In genomic region chr6:135874626-135875025, GRCm38 (mm10) we compare ENCODE assay signal across 30 mouse cellular contexts.
DNase-seq lines count a peak whose midpoint lies in the region; ATAC-seq and TF ChIP-seq lines count a peak whose summit lies in the region.
"Had no signal": no experiment of that assay in that cellular context is flagged by ENCODE, and none has a peak within 500 bp of the region (broad histone marks: within the 10 kb centered on the region; RNA-seq: fewer than 3 reads in every experiment).

No protein-coding gene starts in this region.

- in situ Hi-C loops in ES-E14 (cut with MboI; ENCODE audit: low sequenced_read_pairs in 2 of 2, unreplicated experiment in 2 of 2): no loop called here

- H3K27ac ChIP-seq in kidney, postnatal 0 days: no peak overlapping the region
- H3K27ac ChIP-seq in lung, postnatal 0 days (ENCODE audit: low read length): no peak overlapping the region
- no peak overlapping the region for H3K27ac ChIP-seq in ES-E14 (ENCODE audit: insufficient read depth, low read depth, low read length, poor library complexity, severe bottlenecking)
- H3K27ac ChIP-seq in neural tube, embryonic 15.5 days (replicated peaks): no peak overlapping the region
- H3K27ac ChIP-seq: embryonic facial prominence, embryonic 10.5 days; embryonic facial prominence, embryonic 15.5 days; forebrain, embryonic 13.5 days; heart, embryonic 10.5 days; hindbrain, embryonic 12.5 days; limb, embryonic 12.5 days; midbrain, embryonic 12.5 days had no signal

- TF ChIP-seq EP300 in lung, postnatal 0 days (IDR thresholded peaks at IDR 0.05): no peak

- H3K9ac ChIP-seq in kidney, postnatal 0 days (ENCODE audit: low read depth, low read length): no peak overlapping the region
- H3K9ac ChIP-seq in lung, postnatal 0 days (replicated peaks; ENCODE audit: low read depth): no peak overlapping the region
- H3K9ac ChIP-seq in ES-E14 (ENCODE audit: insufficient read depth, low read depth, low read length, poor library complexity, severe bottlenecking): no peak overlapping the region
- no peak overlapping the region for H3K9ac ChIP-seq in neural tube, embryonic 15.5 days (replicated peaks)
- H3K9ac ChIP-seq: embryonic facial prominence, embryonic 15.5 days; forebrain, embryonic 13.5 days; hindbrain, embryonic 12.5 days; limb, embryonic 12.5 days; midbrain, embryonic 12.5 days had no signal

- no peak for DNase-seq in kidney, postnatal 0 days (ENCODE audit: low spot score)
- no peak for DNase-seq in kidney, adult 18-20 months
- DNase-seq in lung, postnatal 0 days (ENCODE audit: low spot score): no peak
- no peak for DNase-seq in lung, adult 18-20 months
- peak; percentile 39 for DNase-seq in ES-E14 (ENCODE audit: low read depth, low spot score)
- peak; percentile 2 for DNase-seq in c-Kit-positive CD71-negative TER-119-negative erythroid progenitor cells, embryonic 14.5 days (ENCODE audit: low read depth)
- DNase-seq: adrenal gland, postnatal 25 days; cerebellum, adult 8-10 months; cerebellum, postnatal 25 days; gastrocnemius, postnatal 25 days; heart, adult 11 months; heart, postnatal 36 days; kidney, adult 2 months; kidney, postnatal 4 days; lung, postnatal 14 days; right cerebral cortex, adult 18-20 months; spleen, adult 18-20 months; thymus, adult 18-20 months; thymus, postnatal 25 days had no signal

- no peak overlapping the region for H3K4me2 ChIP-seq in kidney, postnatal 0 days (ENCODE audit: low read length)
- no peak overlapping the region for H3K4me2 ChIP-seq in lung, postnatal 0 days (replicated peaks; ENCODE audit: low read depth, low read length)
- no peak overlapping the region for H3K4me2 ChIP-seq in neural tube, embryonic 15.5 days
- H3K4me2 ChIP-seq: embryonic facial prominence, embryonic 15.5 days; forebrain, embryonic 13.5 days; hindbrain, embryonic 12.5 days; limb, embryonic 12.5 days; midbrain, embryonic 12.5 days had no signal

- no peaks in the 10 kb centered on the region for H3K4me1 ChIP-seq in kidney, postnatal 0 days (replicated peaks; ENCODE audit: insufficient read depth, low read length)
- no peaks in the 10 kb centered on the region for H3K4me1 ChIP-seq in lung, postnatal 0 days (ENCODE audit: insufficient read depth, low read depth, low read length)
- H3K4me1 ChIP-seq in ES-E14 (ENCODE audit: control insufficient read depth in 2 of 2, insufficient read depth in 2 of 2, low read length in 2 of 2, poor library complexity in 1 of 2): no peaks in the 10 kb centered on the region
- peaks cover 14% of the 10 kb centered on the region; the same call in 1 of the 2 replicates for H3K4me1 ChIP-seq in neural tube, embryonic 15.5 days
- H3K4me1 ChIP-seq: embryonic facial prominence, embryonic 10.5 days; embryonic facial prominence, embryonic 15.5 days; forebrain, embryonic 13.5 days; heart, embryonic 10.5 days; hindbrain, embryonic 12.5 days; limb, embryonic 12.5 days; midbrain, embryonic 12.5 days had no signal

- H3K27me3 ChIP-seq in kidney, postnatal 0 days (ENCODE audit: insufficient read depth, low read length): no peaks in the 10 kb centered on the region
- no peaks in the 10 kb centered on the region for H3K27me3 ChIP-seq in lung, postnatal 0 days (replicated peaks; ENCODE audit: insufficient read depth, low read length)
- no peaks in the 10 kb centered on the region for H3K27me3 ChIP-seq in neural tube, embryonic 15.5 days (replicated peaks)
- H3K27me3 ChIP-seq: embryonic facial prominence, embryonic 15.5 days; forebrain, embryonic 13.5 days; hindbrain, embryonic 12.5 days; limb, embryonic 12.5 days; midbrain, embryonic 12.5 days; Patski had no signal

- H3K36me3 ChIP-seq in kidney, postnatal 0 days (ENCODE audit: insufficient read depth, low read length): no peaks in the 10 kb centered on the region
- no peaks in the 10 kb centered on the region for H3K36me3 ChIP-seq in lung, postnatal 0 days (ENCODE audit: insufficient read depth, low read length)
- no peaks in the 10 kb centered on the region for H3K36me3 ChIP-seq in ES-E14 (ENCODE audit: control insufficient read depth, insufficient read depth, low read length, poor library complexity, severe bottlenecking)
- H3K36me3 ChIP-seq in neural tube, embryonic 15.5 days: no peaks in the 10 kb centered on the region
- H3K36me3 ChIP-seq: embryonic facial prominence, embryonic 10.5 days; embryonic facial prominence, embryonic 15.5 days; G1E; heart, embryonic 10.5 days; hindbrain, embryonic 12.5 days; limb, embryonic 12.5 days; midbrain, embryonic 12.5 days had no signal

- peak; percentile 17; the same call in 1 of the 2 replicates for TF ChIP-seq CTCF in kidney, postnatal 0 days (IDR thresholded peaks at IDR 0.05; ENCODE audit: low read depth)
- 0 out of 2 replicates have a peak, but pooled peaks have one; percentile 1 for TF ChIP-seq CTCF in lung, postnatal 0 days (IDR thresholded peaks at IDR 0.05)

- no peaks in the 10 kb centered on the region for H3K9me3 ChIP-seq in kidney, postnatal 0 days (replicated peaks; ENCODE audit: low read length)
- no peaks in the 10 kb centered on the region for H3K9me3 ChIP-seq in lung, postnatal 0 days (ENCODE audit: low read length)
- no peaks in the 10 kb centered on the region for H3K9me3 ChIP-seq in ES-E14 (ENCODE audit: control insufficient read depth, insufficient read depth, low read depth, low read length)
- H3K9me3 ChIP-seq in neural tube, embryonic 15.5 days (replicated peaks): no peaks in the 10 kb centered on the region
- H3K9me3 ChIP-seq: embryonic facial prominence, embryonic 10.5 days; embryonic facial prominence, embryonic 15.5 days; forebrain, embryonic 13.5 days; heart, embryonic 10.5 days; hindbrain, embryonic 12.5 days; limb, embryonic 12.5 days; midbrain, embryonic 12.5 days had no signal

- ATAC-seq in kidney, postnatal 0 days (replicated peaks; ENCODE audit: low FRiP score, low read depth): no peak
- no peak for ATAC-seq in lung, postnatal 0 days
- ATAC-seq in neural tube, embryonic 15.5 days (ENCODE audit: low FRiP score): no peak
- ATAC-seq: CD4-positive, CD25-positive, alpha-beta regulatory T cell, adult 4 months; forebrain, embryonic 13.5 days; Patski had no signal

- no peak overlapping the region for H3K4me3 ChIP-seq in kidney, postnatal 0 days (replicated peaks; ENCODE audit: low read depth, low read length)
- H3K4me3 ChIP-seq in lung, postnatal 0 days (ENCODE audit: low read depth, low read length): no peak overlapping the region
- H3K4me3 ChIP-seq in ES-E14 (ENCODE audit: insufficient read depth in 1 of 2, low read depth in 1 of 2, low read length in 2 of 2, poor library complexity in 1 of 2, severe bottlenecking in 1 of 2): no peak overlapping the region
- H3K4me3 ChIP-seq in neural tube, embryonic 15.5 days (replicated peaks): no peak overlapping the region
- H3K4me3 ChIP-seq: embryonic facial prominence, embryonic 10.5 days; embryonic facial prominence, embryonic 15.5 days; forebrain, embryonic 13.5 days; heart, embryonic 10.5 days; hindbrain, embryonic 12.5 days; limb, embryonic 12.5 days; midbrain, embryonic 12.5 days had no signal

TF ChIP-seq in ES-E14, 5 proteins besides CTCF, POLR2A, EP300 and RAD21:
- TF ChIP-seq ZC3H11A (IDR thresholded peaks at IDR 0.05; ENCODE audit: borderline replicate concordance, low read depth, low read length): peak; percentile 59; the same call in 1 of the 2 replicates
- TF ChIP-seq MAFK (IDR thresholded peaks at IDR 0.05; ENCODE audit: insufficient read depth, low read depth, low read length): no peak

Comparison
In these comparisons a context has a peak if more than half of its experiments do, and no peak if none do; other contexts are left out.
1. DNase-seq: peak in ES-E14 (single experiment) and c-Kit-positive CD71-negative TER-119-negative erythroid progenitor cells, embryonic 14.5 days (single experiment); none in kidney, postnatal 0 days (single experiment), kidney, adult 18-20 months (single experiment), lung, postnatal 0 days (single experiment) and lung, adult 18-20 months (0 of 2).